Mouse (Mus musculus) right cerebral cortex, postnatal 4 days (tissue): ENCODE measurements at regions not wholly inside any gene's neighbourhood (a gene's known extent, or its start where the extent isn't known, plus 50 kb on each side); places are given as distances from the start of the nearest gene placed in this dataset.

Source experiments
- DNase-seq: peaks from one replicate; pipeline ENCODE4 v3.0.0-alpha.2; 2022

GRCm38 (mm10) chr15:45453797-45454196 lies 5319.6 kb downstream of the 9330182O14Rik start:
- DNase-seq, result peak; percentile 69

GRCm38 (mm10) chr15:45470425-45470824 lies 5336.3 kb downstream of the 9330182O14Rik start:
- no peak for DNase-seq

GRCm38 (mm10) chr15:45473191-45473590 lies 5339.0 kb downstream of the 9330182O14Rik start:
- no peak for DNase-seq

GRCm38 (mm10) chr15:45510271-45510670 lies 5376.1 kb downstream of the 9330182O14Rik start:
- DNase-seq, result no peak
